Mouse (Mus musculus) embryo, embryonic 9.5 days (tissue): ENCODE data around the gene 4930453N24Rik.

Experiments
- DNase-seq: peaks from one replicate; pipeline ENCODE4 v3.0.0-alpha.2; 2017; ENCODE audit errors: extremely low spot score

Gene 4930453N24Rik

GRCm38 (mm10) chr16:64721542-64721941, 49.4 kb downstream of the 4930453N24Rik start:
- no peak for DNase-seq

GRCm38 (mm10) chr16:64719096-64719495, 51.9 kb downstream of the 4930453N24Rik start:
- no peak for DNase-seq

- no peak for DNase-seq
Measured at GRCm38 (mm10) chr16:64717814-64718213, 53.1 kb downstream of the 4930453N24Rik start.

GRCm38 (mm10) chr16:64711816-64712215, 59.1 kb downstream of the 4930453N24Rik start:
- DNase-seq, result no peak
